ENCODE assay signal across 23 mouse cellular contexts in the genomic region with DNA sequence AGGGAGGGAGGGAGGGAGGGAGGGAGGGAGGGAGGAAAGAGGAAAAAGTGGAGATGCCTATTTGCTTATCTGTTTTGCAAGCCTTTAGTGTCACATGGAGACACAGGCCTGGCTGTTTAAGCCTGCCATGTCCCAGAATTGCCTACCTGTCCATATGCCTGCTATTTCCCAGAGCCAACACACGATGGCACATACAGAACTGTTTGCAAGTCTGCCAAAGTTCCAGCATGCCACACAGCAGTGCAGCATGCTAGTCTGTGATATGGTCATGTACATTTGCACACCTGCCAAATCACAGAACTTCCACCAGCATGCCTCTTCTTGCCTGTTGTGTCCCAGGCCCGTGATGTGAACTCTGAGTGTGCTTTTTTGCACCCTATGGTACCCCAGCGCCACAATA. TPM values are rescaled to one million over a fixed set of nuclear protein-coding genes. Genes with fewer than 3 reads are reported as not detected.
DNase-seq lines count a peak whose midpoint lies in the region; ATAC-seq and TF ChIP-seq lines count a peak whose summit lies in the region.
"Had no signal": no experiment of that assay in that cellular context is flagged by ENCODE, and none has a peak within 500 bp of the region (broad histone marks: within the 10 kb centered on the region; RNA-seq: fewer than 3 reads in every experiment).

No protein-coding gene starts in this region.

- no peak overlapping the region for H3K4me3 ChIP-seq in forebrain, postnatal 0 days (ENCODE audit: low read depth, low read length)
- H3K4me3 ChIP-seq in forebrain, embryonic 15.5 days, result no peak overlapping the region
- H3K4me3 ChIP-seq in stomach, postnatal 0 days (ENCODE audit: low read depth, low read length), result no peak overlapping the region
- H3K4me3 ChIP-seq: forebrain, embryonic 13.5 days; hindbrain, embryonic 15.5 days; kidney, embryonic 15.5 days; left cerebral cortex, adult 2 months had no signal

- 56% methylated on average over 3 of the region's 3 CpGs for WGBS in forebrain, postnatal 0 days
- 81% methylated on average over 3 of the region's 3 CpGs for WGBS in forebrain, embryonic 15.5 days
- WGBS in stomach, postnatal 0 days, result 67% methylated on average over 3 of the region's 3 CpGs

- H3K9ac ChIP-seq in forebrain, postnatal 0 days, result no peak overlapping the region
- no peak overlapping the region for H3K9ac ChIP-seq in forebrain, embryonic 15.5 days (replicated peaks)
- H3K9ac ChIP-seq in stomach, postnatal 0 days (ENCODE audit: low read length), result no peak overlapping the region
- H3K9ac ChIP-seq: forebrain, embryonic 13.5 days; hindbrain, embryonic 15.5 days; kidney, embryonic 15.5 days had no signal

- no peak overlapping the region for H3K27ac ChIP-seq in forebrain, postnatal 0 days (ENCODE audit: low read depth, low read length)
- H3K27ac ChIP-seq in forebrain, embryonic 15.5 days (replicated peaks), result no peak overlapping the region
- no peak overlapping the region for H3K27ac ChIP-seq in stomach, postnatal 0 days (replicated peaks)
- H3K27ac ChIP-seq: forebrain, embryonic 13.5 days; hindbrain, embryonic 15.5 days; kidney, embryonic 15.5 days; left cerebral cortex, adult 2 months; macrophage had no signal

- no peak for ATAC-seq in forebrain, postnatal 0 days
- no peak for ATAC-seq in forebrain, embryonic 15.5 days (replicated peaks)
- no peak for ATAC-seq in stomach, postnatal 0 days (ENCODE audit: low FRiP score, low TSS enrichment)
- ATAC-seq: forebrain, embryonic 13.5 days; midbrain, embryonic 16.5 days had no signal

- peak; percentile 55 for TF ChIP-seq CTCF in forebrain, postnatal 0 days (IDR thresholded peaks at IDR 0.05; ENCODE audit: low read depth)
- peak; percentile 22; the same call in 1 of the 2 replicates for TF ChIP-seq CTCF in stomach, postnatal 0 days (IDR thresholded peaks at IDR 0.05; ENCODE audit: low read depth)

- no peaks in the 10 kb centered on the region for H3K36me3 ChIP-seq in forebrain, postnatal 0 days (ENCODE audit: insufficient read depth)
- no peaks in the 10 kb centered on the region for H3K36me3 ChIP-seq in forebrain, embryonic 15.5 days
- H3K36me3 ChIP-seq in stomach, postnatal 0 days (ENCODE audit: control insufficient read depth, insufficient read depth, low read length), result no peaks in the 10 kb centered on the region
- H3K36me3 ChIP-seq: hindbrain, embryonic 15.5 days; kidney, embryonic 15.5 days had no signal

- intact Hi-C loops in left cerebral cortex, postnatal 4 days (cut with DNase I), result no loop called here

- peaks cover 7% of the 10 kb centered on the region; the same call in 1 of the 2 replicates for H3K4me1 ChIP-seq in forebrain, postnatal 0 days (ENCODE audit: insufficient read depth)
- peaks cover 12% of the 10 kb centered on the region; the same call in 1 of the 2 replicates for H3K4me1 ChIP-seq in forebrain, embryonic 15.5 days
- H3K4me1 ChIP-seq in stomach, postnatal 0 days (replicated peaks; ENCODE audit: control insufficient read depth, insufficient read depth), result no peaks in the 10 kb centered on the region

- H3K4me2 ChIP-seq in forebrain, postnatal 0 days (ENCODE audit: low read depth), result no peak overlapping the region
- no peak overlapping the region for H3K4me2 ChIP-seq in forebrain, embryonic 15.5 days (replicated peaks)
- H3K4me2 ChIP-seq in stomach, postnatal 0 days (replicated peaks; ENCODE audit: low read depth), result no peak overlapping the region
- H3K4me2 ChIP-seq: forebrain, embryonic 13.5 days; heart, embryonic 11.5 days; hindbrain, embryonic 15.5 days; kidney, embryonic 15.5 days had no signal

- TF ChIP-seq EP300 in stomach, postnatal 0 days (optimal IDR thresholded peaks at IDR 0.05), result no peak

- H3K27me3 ChIP-seq in forebrain, postnatal 0 days (ENCODE audit: insufficient read depth, low read length), result no peaks in the 10 kb centered on the region
- H3K27me3 ChIP-seq in forebrain, embryonic 15.5 days, result no peaks in the 10 kb centered on the region
- H3K27me3 ChIP-seq in stomach, postnatal 0 days (ENCODE audit: control insufficient read depth, insufficient read depth, low read length), result no peaks in the 10 kb centered on the region
- H3K27me3 ChIP-seq: forebrain, embryonic 13.5 days; hindbrain, embryonic 15.5 days; kidney, embryonic 15.5 days had no signal

- peak; percentile 36 for DNase-seq in cerebellum, adult 9-11 months
- no peak for DNase-seq in cerebellum, postnatal 4 days (ENCODE audit: low spot score in 2 of 2)
- no peak for DNase-seq in forebrain, postnatal 0 days
- peak; percentile 46 for DNase-seq in left cerebral cortex, postnatal 4 days
- no peak for DNase-seq in left cerebral cortex, adult 11 months (ENCODE audit: low spot score)
- DNase-seq in stomach, postnatal 0 days (ENCODE audit: low spot score), result peak; percentile 11
- DNase-seq in embryo, embryonic 10.5 days (ENCODE audit: low spot score), result no peak
- DNase-seq: adrenal gland, postnatal 25 days; cerebellum, adult 11 months; gastrocnemius, postnatal 14 days; heart, postnatal 10 days; kidney, adult 11 months; kidney, postnatal 36 days; thymus, postnatal 25 days had no signal

- no peaks in the 10 kb centered on the region for H3K9me3 ChIP-seq in forebrain, postnatal 0 days (ENCODE audit: low read length)
- H3K9me3 ChIP-seq in forebrain, embryonic 15.5 days, result no peaks in the 10 kb centered on the region
- H3K9me3 ChIP-seq in stomach, postnatal 0 days (ENCODE audit: control insufficient read depth, low read length), result no peaks in the 10 kb centered on the region
- H3K9me3 ChIP-seq: forebrain, embryonic 13.5 days; hindbrain, embryonic 15.5 days; kidney, embryonic 15.5 days had no signal

RNA-seq across cellular contexts. Expression of gene Gnaz, which starts 36.4 kb away (rescaled TPM):
- 127 and 140 TPM in 2 replicates for total RNA-seq in forebrain, postnatal 0 days (2014; rRNA removed)
- polyA plus RNA-seq in forebrain, postnatal 0 days (2015; fragmentation: Nextera tagmentation; extraction: Ambion mirVana), result 76.7 and 106 TPM in 2 replicates
- polyA plus RNA-seq in forebrain, embryonic 15.5 days (2015; fragmentation: Nextera tagmentation; extraction: Ambion mirVana), result 40.9 and 44.9 TPM in 2 replicates
- 100 to 1,000 TPM; 134 to 150 TPM for total RNA-seq in left cerebral cortex, postnatal 4 days (2021)
- 3.4 and 3.9 TPM in 2 replicates for polyA plus RNA-seq in stomach, postnatal 0 days (2015; fragmentation: Nextera tagmentation; extraction: Ambion mirVana)
- polyA plus RNA-seq: liver, adult 2 months had no signal

Comparison
In these comparisons a context has a peak if more than half of its experiments do, and no peak if none do; other contexts are left out.
1. DNase-seq: peak in cerebellum, adult 9-11 months (single experiment), left cerebral cortex, postnatal 4 days (single experiment) and stomach, postnatal 0 days (single experiment); none in cerebellum, postnatal 4 days (0 of 2), forebrain, postnatal 0 days (single experiment), left cerebral cortex, adult 11 months (single experiment) and embryo, embryonic 10.5 days (single experiment).